Mouse (Mus musculus) neural tube, embryonic 11.5 days (tissue): ENCODE data around the gene Cdon. TPM values are rescaled to one million over a fixed set of nuclear protein-coding genes. Genes with fewer than 3 reads are reported as not detected.

ENCODE experiments used
- ATAC-seq: fragments of 200-750 bp; cut with Nextera tagmentation; 2 replicates; pipeline ENCODE4 v1.8.0; 2017; ENCODE audit warnings: moderate number of reproducible peaks, mild to moderate bottlenecking, moderate TSS enrichment, moderate library complexity; ENCODE audit not compliant: insufficient read depth, low FRiP score, low TSS enrichment
- DNase-seq: peaks from one replicate; pipeline ENCODE4 v3.0.0-alpha.2; 2015; ENCODE audit warnings: low spot score
- H3K27ac ChIP-seq: fragments of 300-500 bp; sonication (generic); 2 replicates; pipeline ENCODE4 v1.5.1; 2014; ENCODE audit warnings: low read depth, mild to moderate bottlenecking, low read length
- H3K27me3 ChIP-seq: fragments of 300-500 bp; sonication (generic); 2 replicates; pipeline ENCODE4 v1.6.1; 2014; ENCODE audit warnings: mild to moderate bottlenecking, low read length, mixed read lengths; ENCODE audit not compliant: control insufficient read depth, insufficient read depth
- H3K36me3 ChIP-seq: fragments of 300-500 bp; sonication (generic); 2 replicates; pipeline ENCODE4 v1.6.1; 2014; ENCODE audit warnings: mild to moderate bottlenecking, low read length, moderate library complexity, mixed read lengths; ENCODE audit not compliant: control insufficient read depth, insufficient read depth
- H3K4me1 ChIP-seq: fragments of 300-500 bp; sonication (generic); 2 replicates; pipeline ENCODE4 v1.6.1; 2014; ENCODE audit warnings: low read length, mixed read lengths; ENCODE audit not compliant: control insufficient read depth, insufficient read depth
- H3K4me2 ChIP-seq: fragments of 300-500 bp; sonication (generic); 2 replicates; pipeline ENCODE4 v1.6.1; 2014; ENCODE audit warnings: low read depth, mild to moderate bottlenecking, moderate library complexity
- H3K4me3 ChIP-seq: fragments of 300-500 bp; sonication (generic); 2 replicates; pipeline ENCODE4 v1.5.1; 2014; ENCODE audit warnings: low read depth, low read length
- H3K9ac ChIP-seq: fragments of 300-500 bp; sonication (generic); 2 replicates; pipeline ENCODE4 v1.6.1; 2014; ENCODE audit warnings: mild to moderate bottlenecking, low read length
- H3K9me3 ChIP-seq: fragments of 300-500 bp; sonication (generic); 2 replicates; pipeline ENCODE4 v1.6.1; 2016; ENCODE audit warnings: low read length; ENCODE audit not compliant: control insufficient read depth
- WGBS: fragments of 180-500 bp; shearing (Covaris S2); extraction: QIAGEN DNeasy Blood & Tissue Kit; methylation state at CpG from one replicate; pipeline ENCODE4 v1.1.7; 2014; 5-methylcytosine and 5-hydroxymethylcytosine counted together
- polyA plus RNA-seq: library from polyadenylated mRNA; unstranded; fragments of >200 nt; fragmentation: Nextera tagmentation; extraction: Ambion mirVana; gene quantifications from 2 replicates; pipeline ENCODE4 v1.2.1, GENCODE M21; 2014

Gene Cdon
- polyA plus RNA-seq, 1 experiment from 2014 or later = 8.5 TPM

- 73% methylated on average over 6 of the region's 6 CpGs for WGBS
- H3K4me3 ChIP-seq = no peak overlapping the region
- H3K27me3 ChIP-seq = no peaks in the 10 kb centered on the region
- ATAC-seq (no peak), DNase-seq (no peak)
- no peak overlapping the region for H3K9ac ChIP-seq
- peaks cover 8% of the 10 kb centered on the region; the same call in 1 of the 2 replicates for H3K4me1 ChIP-seq
- H3K4me2 ChIP-seq = no peak overlapping the region
- H3K27ac ChIP-seq = no peak overlapping the region
- no peaks in the 10 kb centered on the region for H3K36me3 ChIP-seq
- no peaks in the 10 kb centered on the region for H3K9me3 ChIP-seq
These were observed 99.9 kb downstream of the Cdon start for GRCm38 (mm10) chr9:35520631-35521348.

- ATAC-seq (no peak), DNase-seq (no peak)
- H3K4me3 ChIP-seq = no peak overlapping the region
- peaks cover 8% of the 10 kb centered on the region; the same call in 1 of the 2 replicates for H3K4me1 ChIP-seq
- H3K9ac ChIP-seq = no peak overlapping the region
- WGBS = 69% methylated on average over 2 of the region's 2 CpGs
- no peak overlapping the region for H3K27ac ChIP-seq
- H3K36me3 ChIP-seq = no peaks in the 10 kb centered on the region
- H3K9me3 ChIP-seq = no peaks in the 10 kb centered on the region
- no peaks in the 10 kb centered on the region for H3K27me3 ChIP-seq
- no peak overlapping the region for H3K4me2 ChIP-seq
These were observed 101.3 kb downstream of the Cdon start for GRCm38 (mm10) chr9:35522241-35522640.

- no peak overlapping the region for H3K27ac ChIP-seq
- peaks cover 8% of the 10 kb centered on the region; the same call in 1 of the 2 replicates for H3K4me1 ChIP-seq
- no peaks in the 10 kb centered on the region for H3K9me3 ChIP-seq
- no peak overlapping the region for H3K4me2 ChIP-seq
- H3K9ac ChIP-seq = no peak overlapping the region
- H3K4me3 ChIP-seq = no peak overlapping the region
- DNase-seq (no peak), ATAC-seq (no peak)
- 80% methylated on average over 1 of the region's 1 CpGs for whole genome bisulfite sequencing
- H3K27me3 ChIP-seq = no peaks in the 10 kb centered on the region
- no peaks in the 10 kb centered on the region for H3K36me3 ChIP-seq
These were observed 102.0 kb downstream of the Cdon start for GRCm38 (mm10) chr9:35522821-35523515.

- Histone ChIP-seq H3K27me3 (no peaks in the 10 kb centered on the region), H3K4me2 (no peak overlapping the region), H3K36me3 (no peaks in the 10 kb centered on the region), H3K9ac (no peak overlapping the region), H3K4me3 (no peak overlapping the region), H3K27ac (no peak overlapping the region), H3K9me3 (no peaks in the 10 kb centered on the region), H3K4me1 (peaks cover 8% of the 10 kb centered on the region; the same call in 1 of the 2 replicates)
- WGBS = 32% methylated on average over 5 of the region's 5 CpGs
- DNase-seq (peak; percentile 56), ATAC-seq (peak; percentile 69; the same call in 1 of the 2 replicates)
These were observed 102.6 kb downstream of the Cdon start for GRCm38 (mm10) chr9:35523541-35523940.

GRCm38 (mm10) chr9:35523941-35524411, 103.0 kb downstream of the Cdon start:
- Histone ChIP-seq H3K27me3 (no peaks in the 10 kb centered on the region), H3K9ac (no peak overlapping the region), H3K4me2 (no peak overlapping the region), H3K4me1 (peaks cover 8% of the 10 kb centered on the region; the same call in 1 of the 2 replicates), H3K27ac (no peak overlapping the region), H3K36me3 (no peaks in the 10 kb centered on the region), H3K4me3 (no peak overlapping the region), H3K9me3 (no peaks in the 10 kb centered on the region)
- DNase-seq (peak; percentile 72), ATAC-seq (peak; percentile 85)
- WGBS = 28% methylated on average over 7 of the region's 7 CpGs

- no peaks in the 10 kb centered on the region for H3K36me3 ChIP-seq
- H3K4me2 ChIP-seq = no peak overlapping the region
- DNase-seq = no peak
- no peaks in the 10 kb centered on the region for H3K27me3 ChIP-seq
- WGBS = 61% methylated on average over 3 of the region's 3 CpGs
- H3K9me3 ChIP-seq = no peaks in the 10 kb centered on the region
- no peak for ATAC-seq
- no peak overlapping the region for H3K27ac ChIP-seq
- no peak overlapping the region for H3K4me3 ChIP-seq
- no peak overlapping the region for H3K9ac ChIP-seq
- H3K4me1 ChIP-seq = peaks cover under 1% of the 10 kb centered on the region; the same call in 1 of the 2 replicates
These were observed 108.2 kb downstream of the Cdon start for GRCm38 (mm10) chr9:35529141-35529540.

GRCm38 (mm10) chr9:35529796-35530195, 108.9 kb downstream of the Cdon start:
- H3K4me2 ChIP-seq = no peak overlapping the region
- DNase-seq = peak; percentile 43
- H3K9ac ChIP-seq = no peak overlapping the region
- no peaks in the 10 kb centered on the region for H3K9me3 ChIP-seq
- no peak overlapping the region for H3K4me3 ChIP-seq
- 43% methylated on average over 1 of the region's 1 CpGs for WGBS
- no peak overlapping the region for H3K27ac ChIP-seq
- ATAC-seq = no peak
- H3K27me3 ChIP-seq = no peaks in the 10 kb centered on the region
- no peaks in the 10 kb centered on the region for H3K4me1 ChIP-seq
- H3K36me3 ChIP-seq = no peaks in the 10 kb centered on the region

- 66% methylated on average over 9 of the region's 9 CpGs for WGBS
- no peak overlapping the region for H3K27ac ChIP-seq
- no peaks in the 10 kb centered on the region for H3K9me3 ChIP-seq
- H3K9ac ChIP-seq = no peak overlapping the region
- no peaks in the 10 kb centered on the region for H3K27me3 ChIP-seq
- H3K4me1 ChIP-seq = no peaks in the 10 kb centered on the region
- H3K4me2 ChIP-seq = no peak overlapping the region
- H3K4me3 ChIP-seq = no peak overlapping the region
- DNase-seq (no peak), ATAC-seq (no peak)
- no peaks in the 10 kb centered on the region for H3K36me3 ChIP-seq
These were observed 112.3 kb downstream of the Cdon start for GRCm38 (mm10) chr9:35533266-35533665.
